Mouse (Mus musculus): Measurements from ENCODE around the gene Gse1.

GRCm38 (mm10) chr8:120291650-120292049 lies 63.4 kb downstream of the Gse1 start:
- TF ChIP-seq CTCF (conservative IDR thresholded peaks at IDR 0.05; ENCODE audit: insufficient read depth, insufficient read length, low read depth, low read length) = no peak
- TF ChIP-seq POLR2A (IDR thresholded peaks at IDR 0.05; ENCODE audit: low read depth, low read length) = no peak

Data from kidney, adult 2 months (tissue).